Mouse (Mus musculus) MEL (cell line): ENCODE measurements at regions not wholly inside any gene's neighbourhood (a gene's known extent, or its start where the extent isn't known, plus 50 kb on each side); places are given as distances from the start of the nearest gene placed in this dataset.

Experiments
- DNase-seq: peaks from one replicate; pipeline ENCODE4 v3.0.0; 2011; ENCODE audit warnings: low read depth, low spot score
- H3K27ac ChIP-seq: 2 replicates; pipeline ENCODE4 v1.5.1; 2012; ENCODE audit warnings: low read depth, mild to moderate bottlenecking, control low read depth, low read length, moderate library complexity; ENCODE audit not compliant: control insufficient read depth
- H3K27me3 ChIP-seq, 2 experiments: fragments of 150-350 bp in 1 of 2; sonication (generic) in 1 of 2; 2 replicates each; pipeline ENCODE4 v1.6.1; 2012; ENCODE audit warnings: low read length in 2 of 2, mild to moderate bottlenecking in 2 of 2, improper control_type of control experiment in 1 of 2, moderate library complexity in 1 of 2; ENCODE audit not compliant: insufficient read depth in 2 of 2, control insufficient read depth in 1 of 2
- H3K36me3 ChIP-seq, 2 experiments: 2 replicates each; pipeline ENCODE4 v1.6.1; 2012 to 2014; ENCODE audit warnings: low read length in 2 of 2, improper control_type of control experiment in 1 of 2, inconsistent platforms in 1 of 2, mild to moderate bottlenecking in 1 of 2; ENCODE audit not compliant: insufficient read depth in 2 of 2, control insufficient read depth in 1 of 2
- H3K4me1 ChIP-seq, 2 experiments: fragments of 150-350 bp in 1 of 2; sonication (generic) in 1 of 2; 2 replicates each; pipeline ENCODE4 v1.6.1; 2012; ENCODE audit warnings: low read length in 2 of 2, improper control_type of control experiment in 1 of 2, mild to moderate bottlenecking in 1 of 2; ENCODE audit not compliant: insufficient read depth in 2 of 2, control insufficient read depth in 1 of 2
- H3K4me3 ChIP-seq, 2 experiments: fragments of 150-350 bp in 1 of 2; sonication (generic) in 1 of 2; 2 replicates each; pipeline ENCODE4 v1.5.1; 2012; ENCODE audit warnings: low read depth in 2 of 2, low read length in 2 of 2, mild to moderate bottlenecking in 2 of 2, moderate library complexity in 2 of 2, control low read depth in 1 of 2, improper control_type of control experiment in 1 of 2; ENCODE audit not compliant: control insufficient read depth in 1 of 2, insufficient read depth in 1 of 2
- H3K79me2 ChIP-seq: 2 replicates; pipeline ENCODE4 v1.6.1; 2012; ENCODE audit warnings: mild to moderate bottlenecking, low read length, moderate library complexity; ENCODE audit not compliant: control insufficient read depth, poor library complexity, insufficient read depth
- H3K9ac ChIP-seq: 2 replicates; pipeline ENCODE4 v1.6.1; 2012; ENCODE audit warnings: low read depth, mild to moderate bottlenecking, control low read depth, low read length, moderate library complexity; ENCODE audit not compliant: control insufficient read depth, poor library complexity, severe bottlenecking
- H3K9me3 ChIP-seq: fragments of 150-350 bp; sonication (generic); replicated peaks from 2 replicates; pipeline ENCODE4 v1.6.1; 2012; ENCODE audit warnings: mild to moderate bottlenecking, low read length, improper control_type of control experiment, moderate library complexity; ENCODE audit not compliant: insufficient read depth
- CHD2 ChIP-seq: IDR thresholded peaks from 2 replicates; pipeline ENCODE4 v1.6.1; 2011; ENCODE audit warnings: low read length, improper control_type of control experiment
- CTCF ChIP-seq, 3 experiments: IDR thresholded peaks in 2 of 3; conservative IDR thresholded peaks in 1 of 3; 2 replicates each; pipeline ENCODE4 v1.5.1; 2011 to 2012; ENCODE audit warnings: low read length in 3 of 3, low read depth in 2 of 3, mild to moderate bottlenecking in 2 of 3, improper control_type of control experiment in 1 of 3, inconsistent platforms in 1 of 3, mixed read lengths in 1 of 3, moderate library complexity in 1 of 3; ENCODE audit not compliant: control insufficient read depth in 1 of 3, insufficient read depth in 1 of 3, poor library complexity in 1 of 3, severe bottlenecking in 1 of 3
- E2F4 ChIP-seq: IDR thresholded peaks from 2 replicates; pipeline ENCODE4 v1.6.1; 2011; ENCODE audit warnings: low read depth, low read length, improper control_type of control experiment, borderline replicate concordance
- ELF1 ChIP-seq: IDR thresholded peaks from 2 replicates; pipeline ENCODE4 v1.6.1; 2014; ENCODE audit warnings: low read depth, mild to moderate bottlenecking, inconsistent platforms, low read length, improper control_type of control experiment, moderate library complexity
- EP300 ChIP-seq, 2 experiments: IDR thresholded peaks; 2 replicates each; pipeline ENCODE4 v1.6.1; 2011; ENCODE audit warnings: improper control_type of control experiment in 2 of 2, low read length in 2 of 2, low read depth in 1 of 2, mild to moderate bottlenecking in 1 of 2
- ETS1 ChIP-seq: IDR thresholded peaks from 2 replicates; pipeline ENCODE4 v1.6.1; 2012; ENCODE audit warnings: low read depth, mild to moderate bottlenecking, inconsistent platforms, low read length, improper control_type of control experiment, moderate library complexity
- GABPA ChIP-seq: IDR thresholded peaks from 2 replicates; pipeline ENCODE4 v1.6.1; 2012; ENCODE audit warnings: low read depth, mild to moderate bottlenecking, inconsistent platforms, low read length, improper control_type of control experiment, moderate library complexity
- HCFC1 ChIP-seq: IDR thresholded peaks from 2 replicates; pipeline ENCODE4 v1.6.1; 2012; ENCODE audit warnings: low read depth, mild to moderate bottlenecking, inconsistent platforms, low read length, improper control_type of control experiment, moderate library complexity
- JUND ChIP-seq: IDR thresholded peaks from 2 replicates; pipeline ENCODE4 v1.6.1; 2011; ENCODE audit warnings: low read depth, mild to moderate bottlenecking, improper control_type of control experiment, low read length
- MEF2A ChIP-seq: IDR thresholded peaks from 2 replicates; pipeline ENCODE4 v1.6.1; 2014; ENCODE audit warnings: low read depth, mild to moderate bottlenecking, inconsistent platforms, low read length, improper control_type of control experiment; ENCODE audit not compliant: poor library complexity, insufficient replicate concordance, severe bottlenecking; ENCODE audit errors: extremely low read depth
- MYC ChIP-seq: IDR thresholded peaks from 2 replicates; pipeline ENCODE4 v1.6.1; 2011; ENCODE audit warnings: low read depth, mild to moderate bottlenecking, low read length, improper control_type of control experiment, moderate library complexity
- NELFE ChIP-seq: IDR thresholded peaks from 2 replicates; pipeline ENCODE4 v1.6.1; 2011; ENCODE audit warnings: low read depth, low read length, improper control_type of control experiment
- NRF1 ChIP-seq: IDR thresholded peaks from 2 replicates; pipeline ENCODE4 v1.6.1; 2014; ENCODE audit warnings: low read depth, mild to moderate bottlenecking, inconsistent platforms, low read length, improper control_type of control experiment, moderate library complexity; ENCODE audit not compliant: poor library complexity, insufficient read depth, severe bottlenecking
- POLR2AphosphoS5 ChIP-seq: IDR thresholded peaks from 2 replicates; pipeline ENCODE4 v1.6.1; 2012; ENCODE audit warnings: low read depth, borderline replicate concordance, mild to moderate bottlenecking, inconsistent platforms, low read length, moderate library complexity, mixed read lengths
- RCOR1 ChIP-seq: IDR thresholded peaks from 2 replicates; pipeline ENCODE4 v1.6.1; 2012; ENCODE audit warnings: low read depth, mild to moderate bottlenecking, inconsistent platforms, low read length, improper control_type of control experiment
- SIN3A ChIP-seq: IDR thresholded peaks from 2 replicates; pipeline ENCODE4 v1.6.1; 2012; ENCODE audit warnings: low read length, improper control_type of control experiment, inconsistent platforms
- TAL1 ChIP-seq: IDR thresholded peaks from 2 replicates; pipeline ENCODE4 v1.6.1; 2012; ENCODE audit warnings: mild to moderate bottlenecking, inconsistent platforms, low read length, moderate library complexity, mixed read lengths
- TCF12 ChIP-seq: IDR thresholded peaks from 2 replicates; pipeline ENCODE4 v1.6.1; 2014; ENCODE audit warnings: low read depth, mild to moderate bottlenecking, inconsistent platforms, low read length, improper control_type of control experiment, moderate library complexity
- USF1 ChIP-seq: IDR thresholded peaks from 2 replicates; pipeline ENCODE4 v1.6.1; 2014; ENCODE audit warnings: low read depth, mild to moderate bottlenecking, inconsistent platforms, low read length, improper control_type of control experiment, moderate library complexity
- USF2 ChIP-seq, 2 experiments: IDR thresholded peaks; 2 replicates each; pipeline ENCODE4 v1.6.1; 2011 to 2012; ENCODE audit warnings: improper control_type of control experiment in 2 of 2, low read length in 2 of 2, borderline replicate concordance in 1 of 2, inconsistent platforms in 1 of 2, low read depth in 1 of 2, mild to moderate bottlenecking in 1 of 2; ENCODE audit not compliant: insufficient read depth in 1 of 2
- ZC3H11A ChIP-seq: IDR thresholded peaks from 2 replicates; pipeline ENCODE4 v1.6.1; 2012; ENCODE audit warnings: low read depth, mild to moderate bottlenecking, inconsistent platforms, low read length, improper control_type of control experiment
- ZMIZ1 ChIP-seq: IDR thresholded peaks from 2 replicates; pipeline ENCODE4 v1.6.1; 2012; ENCODE audit warnings: low read depth, mild to moderate bottlenecking, inconsistent platforms, low read length, improper control_type of control experiment, moderate library complexity
- ZNF384 ChIP-seq: IDR thresholded peaks from 2 replicates; pipeline ENCODE4 v1.6.1; 2012; ENCODE audit warnings: low read depth, mild to moderate bottlenecking, inconsistent platforms, low read length, improper control_type of control experiment

DNA sequence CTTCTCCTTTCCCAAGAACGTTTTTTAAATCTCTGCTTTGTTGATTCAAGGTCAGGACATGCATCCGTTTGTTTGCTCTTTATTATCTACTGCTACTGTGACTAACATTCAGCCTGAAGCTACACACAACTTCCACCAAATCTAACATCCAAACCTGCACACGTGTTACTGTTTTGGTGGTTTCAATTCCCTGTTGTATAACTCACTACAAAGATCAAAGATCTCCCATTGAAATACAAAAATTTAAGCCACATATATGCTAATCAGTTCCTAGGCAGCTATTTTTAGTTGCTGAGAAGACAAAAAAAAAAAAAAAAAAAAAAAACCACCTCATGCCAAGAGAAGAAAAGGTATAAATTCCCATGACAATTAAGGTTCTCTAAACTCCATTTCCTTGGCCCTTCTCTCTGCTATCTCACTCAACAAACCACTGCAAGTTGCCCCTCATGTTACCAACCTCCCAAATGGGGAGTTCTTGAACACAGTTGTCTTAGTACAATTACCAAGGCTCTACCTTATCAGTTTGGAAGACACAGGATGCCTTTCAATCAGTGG, 312.0 kb upstream of the Meis1 start:
- Histone ChIP-seq H3K9me3 (no peaks in the 10 kb centered on the region), H3K36me3 (no peaks in the 10 kb centered on the region), H3K79me2 (no peaks in the 10 kb centered on the region), H3K27me3 (peaks cover 2% of the 10 kb centered on the region in 2 experiments; a peak in 3 of 4 replicates), H3K27ac (no peak overlapping the region), H3K9ac (no peak overlapping the region), H3K4me3 (no peak overlapping the region), H3K4me1 (no peaks in the 10 kb centered on the region)
- no peak for DNase-seq
- TF ChIP-seq ZNF384: no peak
- TF ChIP-seq TCF12: no peak
- TF ChIP-seq CHD2: no peak
- no peak for TF ChIP-seq RCOR1
- no peak for TF ChIP-seq MEF2A
- TF ChIP-seq EP300 (IDR thresholded peaks at IDR 0.05; ENCODE audit: low read depth in 1 of 2, low read length in 2 of 2): no peak
- no peak for TF ChIP-seq USF2 (IDR thresholded peaks at IDR 0.05; ENCODE audit: borderline replicate concordance in 1 of 2, insufficient read depth in 1 of 2, low read depth in 1 of 2, low read length in 2 of 2)

DNA sequence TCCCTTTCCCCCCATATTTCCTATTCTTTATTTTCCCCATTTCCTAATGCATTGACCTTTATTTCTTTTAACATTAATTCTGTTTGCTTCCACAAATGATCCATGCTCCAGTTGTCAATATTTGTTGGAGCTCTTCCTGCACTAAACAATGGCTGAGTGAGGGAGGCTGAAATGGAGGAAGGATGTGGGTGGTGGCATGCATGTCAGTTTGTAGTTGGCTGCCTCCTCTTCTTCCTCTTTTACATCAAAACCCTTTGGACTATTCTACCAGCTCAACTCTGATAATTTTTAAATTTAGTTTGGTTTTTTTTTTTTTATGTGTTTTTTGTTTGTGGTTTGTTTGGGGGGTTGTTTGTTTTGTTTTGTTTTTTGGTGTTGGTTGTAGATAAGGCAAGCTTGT, 313.5 kb upstream of the Meis1 start:
- H3K27me3 ChIP-seq: peaks cover 2% of the 10 kb centered on the region in 2 experiments; a peak in 3 of 4 replicates

More for the DNA sequence above, 313.5 kb upstream of the Meis1 start:
- no peak overlapping the region for H3K9ac ChIP-seq
- H3K27ac ChIP-seq: no peak overlapping the region
- no peak for TF ChIP-seq ZC3H11A
- TF ChIP-seq SIN3A: no peak
- no peak for TF ChIP-seq E2F4
- no peak for TF ChIP-seq NELFE
- no peak for TF ChIP-seq ETS1
- no peak for TF ChIP-seq MEF2A
- TF ChIP-seq NRF1: no peak
- no peak for TF ChIP-seq GABPA
- no peak for TF ChIP-seq MYC
- no peak for TF ChIP-seq JUND
- TF ChIP-seq HCFC1: no peak
- TF ChIP-seq ZMIZ1: no peak
- TF ChIP-seq CHD2: no peak
- no peak for TF ChIP-seq CTCF (IDR thresholded peaks at IDR 0.05 in 2 of 3, conservative IDR thresholded peaks at IDR 0.05 in 1 of 3; ENCODE audit: control insufficient read depth in 1 of 3, insufficient read depth in 1 of 3, low read depth in 2 of 3, low read length in 3 of 3, poor library complexity in 1 of 3, severe bottlenecking in 1 of 3)
- no peak for TF ChIP-seq ELF1
- TF ChIP-seq POLR2AphosphoS5: no peak
- no peak for TF ChIP-seq TAL1
- no peak for TF ChIP-seq USF1
- peak; percentile 17 for DNase-seq
- H3K4me1 ChIP-seq: no peaks in the 10 kb centered on the region
- no peaks in the 10 kb centered on the region for H3K9me3 ChIP-seq
- H3K36me3 ChIP-seq: no peaks in the 10 kb centered on the region
- no peak overlapping the region for H3K4me3 ChIP-seq
- H3K79me2 ChIP-seq: no peaks in the 10 kb centered on the region
